In the genomic region with DNA sequence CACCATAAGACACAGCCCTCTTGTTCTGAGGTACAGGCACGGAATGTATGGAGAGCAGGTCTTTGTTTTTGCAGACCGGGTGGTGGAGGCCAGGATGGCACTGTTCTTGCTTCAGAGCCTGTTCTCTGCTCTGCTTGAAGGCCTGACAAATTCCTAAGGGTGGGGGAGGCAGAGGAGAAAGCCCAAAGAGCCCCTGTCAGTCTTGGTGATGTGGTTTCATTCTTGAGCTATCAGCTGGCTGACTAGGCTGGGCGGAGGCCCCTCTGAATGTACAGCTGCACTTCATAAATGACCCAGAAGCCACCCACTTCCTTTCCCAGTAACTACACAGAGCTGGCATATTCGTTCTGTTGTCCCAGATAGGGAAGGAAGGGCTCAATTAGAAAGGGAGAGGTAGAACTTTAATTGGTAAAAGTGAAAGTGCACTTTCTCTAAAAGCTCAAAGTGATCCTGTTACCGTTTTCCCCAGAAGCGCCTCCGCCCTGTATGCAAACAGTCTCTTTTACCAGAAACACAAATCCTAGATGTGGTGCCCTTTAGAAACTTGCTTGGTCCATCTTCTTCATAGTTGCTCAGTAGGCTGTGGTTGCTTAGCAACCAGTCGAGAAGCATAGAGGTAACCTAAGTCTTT, we compare ENCODE assay signal across 8 mouse cellular contexts.
DNase-seq lines count a peak whose midpoint lies in the region; ATAC-seq lines count a peak whose summit lies in the region.

No protein-coding gene starts in this region.

- peaks cover 31% of the 10 kb centered on the region for H3K4me1 ChIP-seq in heart, embryonic 12.5 days (replicated peaks)
- H3K4me1 ChIP-seq in liver, embryonic 16.5 days (ENCODE audit: control insufficient read depth, low read depth, low read length), result no peaks in the 10 kb centered on the region; the same call in none of the 2 replicates

- DNase-seq in 416B (ENCODE audit: low read depth), result peak; percentile 71
- DNase-seq in T-cell, adult 2 months (ENCODE audit: low spot score), result peak; percentile 72
- no peak for DNase-seq in right cerebral cortex, postnatal 10 days (ENCODE audit: low spot score in 2 of 2)
- no peak for DNase-seq in cerebellum, postnatal 10 days
- DNase-seq in cerebellum, postnatal 36 days, result no peak

- H3K27ac ChIP-seq in heart, embryonic 12.5 days (ENCODE audit: poor library complexity, severe bottlenecking), result peak overlapping the region; percentile 73
- no peak overlapping the region for H3K27ac ChIP-seq in liver, embryonic 16.5 days (ENCODE audit: low read length)

- H3K4me2 ChIP-seq in heart, embryonic 12.5 days, result peak overlapping the region; percentile 49
- H3K4me2 ChIP-seq in liver, embryonic 16.5 days (ENCODE audit: low read depth, low read length), result no peak overlapping the region

- H3K9ac ChIP-seq in heart, embryonic 12.5 days, result no peak overlapping the region
- H3K9ac ChIP-seq in liver, embryonic 16.5 days (ENCODE audit: low read depth, low read length), result no peak overlapping the region

- no peaks in the 10 kb centered on the region for H3K27me3 ChIP-seq in heart, embryonic 12.5 days (replicated peaks)
- H3K27me3 ChIP-seq in liver, embryonic 16.5 days (ENCODE audit: control insufficient read depth, insufficient read depth, low read depth, low read length), result no peaks in the 10 kb centered on the region

- H3K36me3 ChIP-seq in heart, embryonic 12.5 days, result no peaks in the 10 kb centered on the region
- H3K36me3 ChIP-seq in liver, embryonic 16.5 days (ENCODE audit: control insufficient read depth, insufficient read depth), result no peaks in the 10 kb centered on the region

- H3K4me3 ChIP-seq in heart, embryonic 12.5 days, result no peak overlapping the region
- H3K4me3 ChIP-seq in liver, embryonic 16.5 days (ENCODE audit: low read depth, low read length), result no peak overlapping the region

- H3K9me3 ChIP-seq in heart, embryonic 12.5 days (replicated peaks), result no peaks in the 10 kb centered on the region
- no peaks in the 10 kb centered on the region for H3K9me3 ChIP-seq in liver, embryonic 16.5 days (replicated peaks; ENCODE audit: control insufficient read depth, low read length)

- 31% methylated on average over 8 of the region's 8 CpGs for WGBS in heart, embryonic 12.5 days
- 17% methylated on average over 8 of the region's 8 CpGs for WGBS in liver, embryonic 16.5 days (ENCODE audit: insufficient replicate concordance)

- ATAC-seq in heart, embryonic 12.5 days (ENCODE audit: insufficient number of reproducible peaks, low FRiP score), result peak; percentile 84
- ATAC-seq in liver, embryonic 16.5 days (ENCODE audit: low read depth), result peak; percentile 45
- ATAC-seq in neutrophil, adult 5-6 weeks (ENCODE audit: extremely low read depth, insufficient number of reproducible peaks, low FRiP score, poor library complexity, severe bottlenecking), result peak; percentile 31; the same call in 1 of the 2 replicates

Comparison
In these comparisons a context has a peak if more than half of its experiments do, and no peak if none do; other contexts are left out.
1. DNase-seq: peak in 416B (single experiment) and T-cell, adult 2 months (single experiment); none in right cerebral cortex, postnatal 10 days (0 of 2), cerebellum, postnatal 10 days (0 of 2) and cerebellum, postnatal 36 days (0 of 2).
2. ATAC-seq: peak in every context shown above with its lines; median percentile 84 in heart, embryonic 12.5 days; 45 in liver, embryonic 16.5 days; 31 in neutrophil, adult 5-6 weeks.